ENCODE assay signal across 8 mouse cellular contexts in genomic region chr7:25316532-25317445, GRCm38 (mm10). TPM values are rescaled to one million over a fixed set of nuclear protein-coding genes. Genes with fewer than 3 reads are reported as not detected.
DNase-seq lines count a peak whose midpoint lies in the region; ATAC-seq and TF ChIP-seq lines count a peak whose summit lies in the region.

Gene Megf8, plus strand, starts transcription at chr7:25317164.

- H3K4me3 ChIP-seq in ES-E14 (ENCODE audit: insufficient read depth in 1 of 2, low read depth in 1 of 2, low read length in 2 of 2, poor library complexity in 1 of 2, severe bottlenecking in 1 of 2): peak within 1 kb of the TSS; percentile 77
- peak within 1 kb of the TSS; percentile 73 for H3K4me3 ChIP-seq in forebrain, embryonic 15.5 days
- H3K4me3 ChIP-seq in lung, adult 2 months (replicated peaks; ENCODE audit: extremely low read depth, low read depth, low read length): peak within 1 kb of the TSS; percentile 75

- peak; percentile 83 for TF ChIP-seq CTCF in lung, adult 2 months (IDR thresholded peaks at IDR 0.05; ENCODE audit: insufficient read depth, low read length)

- peak; percentile 97 for DNase-seq in ES-E14 (ENCODE audit: low read depth, low spot score)
- peak; percentile 98 for DNase-seq in cerebellum, adult 11-12 months
- DNase-seq in heart, postnatal 25 days (ENCODE audit: low spot score): peak; percentile 92
- peak; percentile 97 to 99 for DNase-seq in layer of hippocampus, adult 18-20 months (ENCODE audit: low spot score in 2 of 2)
- DNase-seq in lung, adult 2 months: peak; percentile 88
- peak; percentile 77 to 87 for DNase-seq in thymus, adult 18-20 months

- under 1% methylated on average over 52 of the region's 52 CpGs for WGBS in forebrain, embryonic 15.5 days
- WGBS in lung, adult 2 months: 2% methylated on average over 52 of the region's 52 CpGs

- H3K4me2 ChIP-seq in forebrain, embryonic 15.5 days (replicated peaks): peak within 1 kb of the TSS; percentile 91

- peak within 1 kb of the TSS; percentile 76 for H3K9ac ChIP-seq in ES-E14 (ENCODE audit: insufficient read depth, low read depth, low read length, poor library complexity, severe bottlenecking)
- peak within 1 kb of the TSS; percentile 79 for H3K9ac ChIP-seq in forebrain, embryonic 15.5 days (replicated peaks)

- peak; percentile 51; the same call in 1 of the 2 replicates for TF ChIP-seq POLR2A in lung, adult 2 months (IDR thresholded peaks at IDR 0.05; ENCODE audit: borderline replicate concordance, extremely low read depth, low read depth, low read length)

- intact Hi-C loops in heart, postnatal 25 days (cut with DNase I): loop anchor here (2.0 to 5.0 kb wide), 5 partner anchors 34 to 184 kb away; no protein-coding TSS in a partner anchor

- peak within 1 kb of the TSS; percentile 19 for H3K27ac ChIP-seq in ES-E14 (ENCODE audit: insufficient read depth, low read depth, low read length, poor library complexity, severe bottlenecking)
- H3K27ac ChIP-seq in forebrain, embryonic 15.5 days (replicated peaks): peak within 1 kb of the TSS; percentile 88

- peak; percentile 98 for ATAC-seq in forebrain, embryonic 15.5 days (replicated peaks)
- ATAC-seq in neutrophil, adult 5-6 weeks (ENCODE audit: extremely low read depth, insufficient number of reproducible peaks, low FRiP score, poor library complexity, severe bottlenecking): peak; percentile 77

- H3K27me3 ChIP-seq in forebrain, embryonic 15.5 days: peaks cover 33% of the 10 kb centered on the region

- peaks cover 6 to 9% of the 10 kb centered on the region in 2 experiments for H3K4me1 ChIP-seq in ES-E14 (ENCODE audit: control insufficient read depth in 2 of 2, insufficient read depth in 2 of 2, low read length in 2 of 2, poor library complexity in 1 of 2)
- H3K4me1 ChIP-seq in forebrain, embryonic 15.5 days: peaks cover 41% of the 10 kb centered on the region
- H3K4me1 ChIP-seq in lung, adult 2 months (ENCODE audit: control insufficient read depth, insufficient read depth, low read length): peaks cover 4% of the 10 kb centered on the region; the same call in 1 of the 2 replicates

- no peaks in the 10 kb centered on the region for H3K36me3 ChIP-seq in ES-E14 (ENCODE audit: control insufficient read depth, insufficient read depth, low read length, poor library complexity, severe bottlenecking)
- no peaks in the 10 kb centered on the region for H3K36me3 ChIP-seq in forebrain, embryonic 15.5 days

- no peaks in the 10 kb centered on the region for H3K9me3 ChIP-seq in ES-E14 (ENCODE audit: control insufficient read depth, insufficient read depth, low read depth, low read length)
- H3K9me3 ChIP-seq in forebrain, embryonic 15.5 days: no peaks in the 10 kb centered on the region

- in situ Hi-C loops in ES-E14 (cut with MboI; ENCODE audit: low sequenced_read_pairs in 2 of 2, unreplicated experiment in 2 of 2): no loop called here

TF ChIP-seq in ES-E14, 5 proteins besides CTCF, POLR2A, EP300 and RAD21:
- no peak for TF ChIP-seq ZC3H11A (IDR thresholded peaks at IDR 0.05; ENCODE audit: borderline replicate concordance, low read depth, low read length)
- peak; percentile 92; the same call in 1 of the 2 replicates for TF ChIP-seq CHD2 (IDR thresholded peaks at IDR 0.05; ENCODE audit: low read depth, low read length)
- TF ChIP-seq MAFK (IDR thresholded peaks at IDR 0.05; ENCODE audit: insufficient read depth, low read depth, low read length): 0 out of 2 replicates have a peak, but pooled peaks have one; percentile 42
- TF ChIP-seq HCFC1 (IDR thresholded peaks at IDR 0.05; ENCODE audit: borderline replicate concordance, insufficient read depth, low read length): peak; percentile 75
- no peak for TF ChIP-seq ZNF384 (IDR thresholded peaks at IDR 0.05; ENCODE audit: low read depth, low read length)
TF ChIP-seq in ES-E14: peak in this region for 3.

RNA-seq across cellular contexts. Expression of gene Megf8, which starts in this region (rescaled TPM):
- total RNA-seq in ES-E14 (2012; rRNA removed): 47.5 and 69.9 TPM in 2 replicates
- polyA plus RNA-seq in forebrain, embryonic 15.5 days (2015; fragmentation: Nextera tagmentation; extraction: Ambion mirVana): 22.3 and 23.3 TPM in 2 replicates
- 10 to 100 TPM; 25.1 to 26.6 TPM for total RNA-seq in heart, postnatal 25 days (2021)
- 10 to 100 TPM; 99.1 to 99.9 TPM for total RNA-seq in layer of hippocampus, adult 18-20 months (2021)
- polyA plus RNA-seq in lung, adult 2 months (2012; rRNA removed): 46.8 and 49.8 TPM in 2 replicates
- 0.23 and 0.37 TPM in 2 replicates for total RNA-seq in neutrophil, adult 5-6 weeks (2017)

Comparison
In these comparisons a context has a peak if more than half of its experiments do, and no peak if none do; other contexts are left out.
1. Peak in every context shown above with its lines: DNase-seq, ATAC-seq, H3K4me3 ChIP-seq and H3K27ac ChIP-seq.
2. RNA of gene Megf8 (total RNA-seq): 99.1 to 99.9 TPM in layer of hippocampus, adult 18-20 months, 47.5 to 69.9 TPM in ES-E14 and 25.1 to 26.6 TPM in heart, postnatal 25 days; 0.23 to 0.37 TPM in neutrophil, adult 5-6 weeks; every median in the first group is over 10 times any median in the second.
3. Peak in ATAC-seq in neutrophil, adult 5-6 weeks; RNA of the gene not detected or under 1 TPM.